Mouse (Mus musculus) liver, embryonic 16.5 days (tissue): ENCODE data around the gene Zfp266. TPM values are rescaled to one million over a fixed set of nuclear protein-coding genes. Genes with fewer than 3 reads are reported as not detected.

Source experiments
- ATAC-seq: fragments of 200-750 bp; cut with Nextera tagmentation; 2 replicates; pipeline ENCODE4 v1.8.0; 2017; ENCODE audit warnings: low read depth, mild to moderate bottlenecking, moderate number of reproducible peaks, moderate library complexity
- H3K27ac ChIP-seq: fragments of 300-500 bp; sonication (generic); 2 replicates; pipeline ENCODE4 v1.5.1; 2014; ENCODE audit warnings: mild to moderate bottlenecking, low read length
- H3K27me3 ChIP-seq: fragments of 300-500 bp; sonication (generic); 2 replicates; pipeline ENCODE4 v1.6.1; 2014; ENCODE audit warnings: low read depth, low read length, mixed read lengths; ENCODE audit not compliant: control insufficient read depth, insufficient read depth
- H3K36me3 ChIP-seq: fragments of 300-500 bp; sonication (generic); 2 replicates; pipeline ENCODE4 v1.6.1; 2014; ENCODE audit warnings: mild to moderate bottlenecking; ENCODE audit not compliant: control insufficient read depth, insufficient read depth
- H3K4me1 ChIP-seq: fragments of 300-500 bp; sonication (generic); 2 replicates; pipeline ENCODE4 v1.6.1; 2014; ENCODE audit warnings: low read depth, low read length, mixed read lengths; ENCODE audit not compliant: control insufficient read depth
- H3K4me2 ChIP-seq: fragments of 300-500 bp; sonication (generic); 2 replicates; pipeline ENCODE4 v1.6.1; 2014; ENCODE audit warnings: low read depth, low read length, mixed read lengths
- H3K4me3 ChIP-seq: fragments of 300-500 bp; sonication (generic); 2 replicates; pipeline ENCODE4 v1.5.1; 2014; ENCODE audit warnings: low read depth, mild to moderate bottlenecking, low read length
- H3K9ac ChIP-seq: fragments of 300-500 bp; sonication (generic); 2 replicates; pipeline ENCODE4 v1.6.1; 2014; ENCODE audit warnings: low read depth, low read length
- H3K9me3 ChIP-seq: fragments of 300-500 bp; sonication (generic); replicated peaks from 2 replicates; pipeline ENCODE4 v1.6.1; 2016; ENCODE audit warnings: low read length; ENCODE audit not compliant: control insufficient read depth
- WGBS: fragments of 180-500 bp; shearing (Covaris S2); extraction: QIAGEN DNeasy Blood & Tissue Kit; methylation state at CpG from one replicate; pipeline ENCODE4 v1.1.7; 2014; ENCODE audit not compliant: insufficient replicate concordance; 5-methylcytosine and 5-hydroxymethylcytosine counted together
- polyA plus RNA-seq: library from polyadenylated mRNA; unstranded; fragments of >200 nt; fragmentation: Nextera tagmentation; extraction: Ambion mirVana; gene quantifications from 2 replicates; pipeline ENCODE4 v1.2.1, GENCODE M21; 2015

Zfp266 gene
- polyA plus RNA-seq, 1 experiment from 2014 or later, result 12.0 TPM

DNA sequence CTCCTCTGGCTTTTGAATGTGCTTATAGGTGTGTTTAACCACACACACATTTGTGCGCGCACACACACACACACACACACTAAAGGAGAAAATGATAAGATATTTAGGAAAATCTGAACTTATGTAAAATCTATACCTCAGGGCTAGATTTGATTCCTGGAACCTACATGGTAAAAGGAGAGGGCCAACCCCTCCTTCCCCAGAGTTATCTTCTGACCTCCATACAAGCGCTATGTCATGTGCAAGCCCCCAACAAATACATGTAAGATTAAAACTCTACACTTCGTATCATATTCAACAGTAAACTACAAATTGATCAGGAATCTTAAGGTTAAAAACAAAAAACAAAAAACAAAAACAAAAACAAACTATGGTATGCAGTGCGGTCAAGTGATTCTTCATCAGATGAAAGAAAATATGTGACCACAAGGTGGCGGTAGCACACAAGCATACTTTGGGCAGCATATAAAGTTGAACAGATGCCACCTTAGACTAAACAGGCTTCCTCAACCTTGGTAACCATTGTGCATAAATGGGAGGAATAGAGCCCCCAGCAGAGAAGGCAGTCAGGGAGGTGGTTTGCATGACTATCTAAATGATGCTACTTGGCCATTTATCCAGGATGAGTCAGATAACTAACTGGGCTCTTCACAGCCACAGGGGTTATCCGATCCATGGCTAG, 54.3 kb downstream of the Zfp266 start:
- Histone ChIP-seq H3K4me1 (no peaks in the 10 kb centered on the region), H3K27me3 (no peaks in the 10 kb centered on the region), H3K9ac (no peak overlapping the region), H3K4me2 (no peak overlapping the region), H3K27ac (no peak overlapping the region), H3K9me3 (no peaks in the 10 kb centered on the region), H3K4me3 (no peak overlapping the region), H3K36me3 (peaks cover 24% of the 10 kb centered on the region)
- 51% methylated on average over 7 of the region's 7 CpGs for WGBS
- peak; percentile 30; the same call in 1 of the 2 replicates for ATAC-seq

DNA sequence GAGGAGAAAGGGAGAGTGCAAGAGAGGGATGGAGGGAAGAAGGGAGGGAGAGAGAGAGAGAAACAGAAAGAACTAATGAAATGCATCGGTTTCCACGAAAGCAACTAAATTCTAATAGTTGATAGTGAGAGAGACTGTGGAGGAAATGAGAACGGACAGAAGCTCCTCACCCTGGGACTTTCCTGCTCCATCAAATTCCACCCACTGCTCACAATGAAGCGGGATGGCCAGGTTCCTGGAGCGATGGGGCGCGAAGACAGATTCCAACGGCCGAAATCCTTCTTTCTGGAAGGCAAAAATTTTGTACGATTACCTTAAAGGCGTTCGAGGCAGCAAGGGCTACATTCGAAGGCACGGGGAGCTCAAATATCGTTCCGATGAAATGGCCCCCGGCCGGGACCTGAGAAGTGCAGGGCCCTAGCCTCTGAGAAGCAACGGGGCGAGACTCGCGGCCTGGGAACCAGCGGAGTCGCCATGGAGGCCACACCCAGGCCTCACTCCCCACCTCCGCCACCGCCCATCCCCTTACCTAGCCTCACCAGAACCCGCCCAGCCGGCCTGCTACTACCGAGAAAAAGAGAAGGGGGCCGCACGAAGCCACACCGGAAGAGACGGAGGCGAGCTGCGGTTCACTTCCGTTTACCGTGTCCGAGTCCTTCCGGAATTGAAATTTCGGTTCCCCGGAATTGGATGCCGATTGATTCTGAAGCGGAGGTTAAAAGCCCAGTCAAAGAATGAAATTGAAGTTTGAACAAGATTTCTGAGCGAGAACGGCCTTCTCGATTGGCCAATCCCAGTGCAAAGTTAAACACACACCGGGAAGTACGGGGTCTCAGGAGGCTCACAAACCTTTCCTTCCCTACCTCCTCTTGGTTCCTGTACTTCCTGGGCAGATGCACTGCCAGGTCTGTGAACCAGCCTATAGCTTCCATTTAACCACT, 61.6 kb downstream of the Zfp266 start, which contains the start of gene Zfp26:
Zfp26 (minus strand) TSS at position 786 of the 941 bp plus-strand sequence.
- H3K36me3 ChIP-seq, result no peaks in the 10 kb centered on the region; the same call in 1 of the 2 replicates
- H3K4me2 ChIP-seq, result peak within 1 kb of the TSS; percentile 91
- no peaks in the 10 kb centered on the region; the same call in 1 of the 2 replicates for H3K27me3 ChIP-seq
- H3K9me3 ChIP-seq, result no peaks in the 10 kb centered on the region
- H3K27ac ChIP-seq, result peak within 1 kb of the TSS; percentile 72
- ATAC-seq, result peak; percentile 93
- peak within 1 kb of the TSS; percentile 78 for H3K9ac ChIP-seq
- H3K4me1 ChIP-seq, result peaks cover 12% of the 10 kb centered on the region
- WGBS, result under 1% methylated on average over 48 of the region's 48 CpGs
- peak within 1 kb of the TSS; percentile 76 for H3K4me3 ChIP-seq

DNA sequence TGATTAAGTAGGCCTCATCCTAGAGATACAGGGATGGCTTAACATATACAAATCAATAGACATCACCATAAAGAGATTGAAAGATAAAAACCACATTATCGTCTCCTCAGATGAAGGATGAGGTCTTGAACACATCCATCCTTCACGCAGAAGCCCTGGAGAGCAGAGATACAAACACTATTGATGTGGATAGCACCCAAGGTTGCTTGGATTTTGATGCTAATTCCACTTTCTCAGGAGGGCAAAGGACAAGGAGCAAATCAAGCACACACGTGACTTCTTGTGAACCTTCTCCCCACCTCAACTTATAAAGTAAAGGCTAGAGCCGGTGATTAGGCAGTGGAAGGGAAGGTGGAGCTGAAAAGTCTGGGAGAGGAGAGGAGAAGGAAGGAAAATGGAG, 67.6 kb downstream of the Zfp266 start:
- Histone ChIP-seq H3K27me3 (no peaks in the 10 kb centered on the region), H3K36me3 (peaks cover 2% of the 10 kb centered on the region; the same call in 1 of the 2 replicates), H3K4me2 (no peak overlapping the region), H3K27ac (no peak overlapping the region), H3K4me1 (no peaks in the 10 kb centered on the region; the same call in none of the 2 replicates), H3K9me3 (no peaks in the 10 kb centered on the region), H3K4me3 (no peak overlapping the region), H3K9ac (no peak overlapping the region)
- no peak for ATAC-seq
- WGBS, result 78% methylated on average over 4 of the region's 4 CpGs

DNA sequence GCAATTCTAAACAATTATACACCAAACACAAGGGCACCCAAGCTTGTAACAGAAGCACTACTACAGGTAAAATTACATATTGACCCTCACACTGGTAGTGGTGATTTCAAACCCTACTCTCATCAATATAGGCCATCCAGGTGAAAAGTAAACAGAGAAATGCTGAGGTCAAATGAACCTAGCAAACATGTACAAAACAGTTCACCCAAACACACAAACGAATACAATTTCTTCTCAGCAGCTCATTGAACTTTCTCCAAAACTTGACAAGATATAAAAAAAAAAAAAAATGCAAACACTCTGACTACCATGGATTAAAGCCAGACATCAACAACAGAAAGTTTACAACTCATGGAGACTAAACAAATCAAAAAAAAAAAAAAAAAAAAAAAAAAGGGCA, 69.7 kb downstream of the Zfp266 start:
- H3K9ac ChIP-seq, result no peak overlapping the region
- ATAC-seq, result no peak
- H3K36me3 ChIP-seq, result peaks cover 2% of the 10 kb centered on the region; the same call in 1 of the 2 replicates
- no peaks in the 10 kb centered on the region for H3K4me1 ChIP-seq
- no peaks in the 10 kb centered on the region for H3K9me3 ChIP-seq
- no peak overlapping the region for H3K4me3 ChIP-seq
- no peak overlapping the region for H3K4me2 ChIP-seq
- H3K27ac ChIP-seq, result no peak overlapping the region
- no peaks in the 10 kb centered on the region for H3K27me3 ChIP-seq
- WGBS, result 80% methylated on average over 1 of the region's 1 CpGs

Other genes starting within 250 kb of the Zfp266 start
- not detected in 2 replicates for gene Olfr39, start 239.1 kb downstream of the Zfp266 start, polyA plus RNA-seq
- not detected in 2 replicates for gene Olfr873, start 222.9 kb downstream of the Zfp266 start, polyA plus RNA-seq
- gene Olfr18, start 185.3 kb downstream of the Zfp266 start, polyA plus RNA-seq, result not detected in 2 replicates
- 7.8 and 9.6 TPM in 2 replicates for gene Zfp560, start 136.2 kb downstream of the Zfp266 start, polyA plus RNA-seq
- gene Zfp26, start 61.3 kb downstream of the Zfp266 start, polyA plus RNA-seq, result 3.8 and 4.7 TPM in 2 replicates
- gene Zfp426, start 28.7 kb downstream of the Zfp266 start, polyA plus RNA-seq, result 6.4 and 8.4 TPM in 2 replicates
- 2.0 and 2.1 TPM in 2 replicates for gene Zfp846, start 59.9 kb upstream of the Zfp266 start, polyA plus RNA-seq
- 207 and 235 TPM in 2 replicates for gene Ubl5, start 121.5 kb upstream of the Zfp266 start, polyA plus RNA-seq
- gene Fbxl12, start 123.3 kb upstream of the Zfp266 start, polyA plus RNA-seq, result 4.8 and 5.9 TPM in 2 replicates
- gene Pin1, start 130.7 kb upstream of the Zfp266 start, polyA plus RNA-seq, result 19.4 and 19.7 TPM in 2 replicates
- 0.20 and 0.25 TPM in 2 replicates for gene Olfm2, start 224.9 kb upstream of the Zfp266 start, polyA plus RNA-seq